Mouse (Mus musculus): ENCODE measurements around the gene Ralgapa2. TPM values are rescaled to one million over a fixed set of nuclear protein-coding genes. Genes with fewer than 3 reads are reported as not detected.

The Ralgapa2 gene
- total and polyA plus RNA-seq, 3 experiments, result 5.6 to 10.3 (median 8.9) TPM

- dilution Hi-C loops (cut with MboI; ENCODE audit: extremely low pct_ligation_motif_present, extremely low pct_unique_long_range_greater_than_20kb, low sequenced_read_pairs), result no loop called here
- Histone ChIP-seq H3K4me1 (ENCODE audit: control insufficient read depth in 1 of 2, insufficient read depth in 2 of 2) (peaks cover 7 to 55% of the 10 kb centered on the region in 2 experiments), H3K36me3 (replicated peaks in 1 of 2; ENCODE audit: control insufficient read depth in 1 of 2, insufficient read depth in 1 of 2, low read length in 1 of 2) (no peaks in the 10 kb centered on the region), H3K27me3 (replicated peaks) (no peaks in the 10 kb centered on the region), H3K4me2 (ENCODE audit: insufficient read depth, low read depth, poor library complexity, severe bottlenecking) (no peak overlapping the region), H3K79me2 (replicated peaks; ENCODE audit: control insufficient read depth, extremely low read depth, insufficient read depth, poor library complexity, severe bottlenecking) (no peaks in the 10 kb centered on the region), H3K9ac (ENCODE audit: insufficient read depth, low read depth) (no peak overlapping the region), H3K9me3 (replicated peaks; ENCODE audit: low read length) (peaks cover 11% of the 10 kb centered on the region), H3K27ac (ENCODE audit: insufficient read depth, low read depth) (no peak overlapping the region), H3K4me3 (replicated peaks in 1 of 3; ENCODE audit: low read depth in 2 of 3, low read length in 2 of 3, poor library complexity in 1 of 3) (no peak overlapping the region)
- DNase-seq (ENCODE audit: extremely low read depth), result no peak
- TF ChIP-seq BHLHE40 (IDR thresholded peaks at IDR 0.05; ENCODE audit: low read depth, low read length) (no peak), ZKSCAN1 (IDR thresholded peaks at IDR 0.05; ENCODE audit: borderline replicate concordance, low read depth, low read length) (no peak), TCF12 (IDR thresholded peaks at IDR 0.05; ENCODE audit: low read depth, low read length) (no peak), MAX (IDR thresholded peaks at IDR 0.05; ENCODE audit: low read length) (no peak), GABPA (IDR thresholded peaks at IDR 0.05; ENCODE audit: insufficient replicate concordance, low read depth, low read length) (no peak), MYC (IDR thresholded peaks at IDR 0.05; ENCODE audit: low read depth, low read length) (no peak), RAD21 (IDR thresholded peaks at IDR 0.05; ENCODE audit: low read depth, low read length) (peak; percentile 16), CTCF (conservative IDR thresholded peaks at IDR 0.05 in 1 of 2, IDR thresholded peaks at IDR 0.05 in 1 of 2; ENCODE audit: low read depth in 2 of 2, low read length in 2 of 2) (peak in 1 of 2 experiments; percentile 28; a peak in 2 of 4 replicates), JUN (IDR thresholded peaks at IDR 0.05; ENCODE audit: insufficient read depth, low read depth, low read length) (no peak), ZNF384 (IDR thresholded peaks at IDR 0.05; ENCODE audit: low read depth, low read length) (no peak), USF2 (conservative IDR thresholded peaks at IDR 0.05; ENCODE audit: low read depth, low read length) (no peak), RCOR1 (conservative IDR thresholded peaks at IDR 0.05; ENCODE audit: low read depth, low read length) (no peak)
- in situ Hi-C loops (cut with MboI; ENCODE audit: low pct_ligation_motif_present, low pct_unique_long_range_greater_than_20kb, low sequenced_read_pairs), result loop anchor here (25.0 kb wide), 1 partner anchor 265 kb away; no protein-coding TSS in a partner anchor
Measured at GRCm38 (mm10) chr2:146227646-146228045, 284.5 kb downstream of the Ralgapa2 start.

- no peaks in the 10 kb centered on the region for H3K79me2 ChIP-seq (replicated peaks; ENCODE audit: control insufficient read depth, extremely low read depth, insufficient read depth, poor library complexity, severe bottlenecking)
- peak; percentile 31; the same call in 1 of the 2 replicates for TF ChIP-seq SIN3A (IDR thresholded peaks at IDR 0.05; ENCODE audit: low read length)
- TF ChIP-seq MXI1 (IDR thresholded peaks at IDR 0.05; ENCODE audit: low read depth, low read length), result peak; percentile 82
- TF ChIP-seq CHD2 (IDR thresholded peaks at IDR 0.05; ENCODE audit: low read length), result no peak
- DNase-seq (ENCODE audit: extremely low read depth), result no peak
- dilution Hi-C loops (cut with MboI; ENCODE audit: extremely low pct_ligation_motif_present, extremely low pct_unique_long_range_greater_than_20kb, low sequenced_read_pairs) (no loop called here), in situ Hi-C loops (cut with MboI; ENCODE audit: low pct_ligation_motif_present, low pct_unique_long_range_greater_than_20kb, low sequenced_read_pairs) (loop anchor here (25.0 kb wide), 1 partner anchor 264 kb away; no protein-coding TSS in a partner anchor)
- peaks cover 7 to 49% of the 10 kb centered on the region in 2 experiments for H3K4me1 ChIP-seq (ENCODE audit: control insufficient read depth in 1 of 2, insufficient read depth in 2 of 2)
- no peak overlapping the region for H3K9ac ChIP-seq (ENCODE audit: insufficient read depth, low read depth)
- H3K27me3 ChIP-seq (replicated peaks), result no peaks in the 10 kb centered on the region
- no peaks in the 10 kb centered on the region for H3K36me3 ChIP-seq (replicated peaks in 1 of 2; ENCODE audit: control insufficient read depth in 1 of 2, insufficient read depth in 1 of 2, low read length in 1 of 2)
- peak overlapping the region; percentile 87 for H3K4me2 ChIP-seq (ENCODE audit: insufficient read depth, low read depth, poor library complexity, severe bottlenecking)
- no peak overlapping the region for H3K4me3 ChIP-seq (replicated peaks in 1 of 3; ENCODE audit: low read depth in 2 of 3, low read length in 2 of 3, poor library complexity in 1 of 3)
- peak overlapping the region; percentile 8; the same call in 1 of the 2 replicates for H3K27ac ChIP-seq (ENCODE audit: insufficient read depth, low read depth)
- H3K9me3 ChIP-seq (replicated peaks; ENCODE audit: low read length), result peaks cover 21% of the 10 kb centered on the region
Measured at GRCm38 (mm10) chr2:146226484-146226883, 285.7 kb downstream of the Ralgapa2 start.
